Mouse (Mus musculus): ENCODE measurements around the gene Vmn2r39. TPM values are rescaled to one million over a fixed set of nuclear protein-coding genes. Genes with fewer than 3 reads are reported as not detected.
"Not testable (repeated sequence)": the region's sequence is repeated elsewhere in the genome, so short reads cannot be mapped to it uniquely, and the experiment has no call there.

Gene Vmn2r39
- not detected in 2 replicates for polyA plus RNA-seq (2015; fragmentation: Nextera tagmentation; extraction: Ambion mirVana)

- H3K27ac ChIP-seq; ATAC-seq (ENCODE audit: low FRiP score); H3K36me3 ChIP-seq; H3K4me1 ChIP-seq (replicated peaks); H3K4me2 ChIP-seq; H3K9ac ChIP-seq; H3K4me3 ChIP-seq; H3K27me3 ChIP-seq; H3K9me3 ChIP-seq: not testable (repeated sequence)
Observed at GRCm38 (mm10) chr7:9030698-9031097, at the start of gene Vmn2r39. Gene Vmn2r39, minus strand, starts transcription at chr7:9030798.

GRCm38 (mm10) chr7:9065353-9065752 is 34.8 kb upstream of the Vmn2r39 start:
- not testable (repeated sequence) for H3K9me3 ChIP-seq; H3K36me3 ChIP-seq; H3K27me3 ChIP-seq; H3K27ac ChIP-seq; H3K4me3 ChIP-seq; H3K4me2 ChIP-seq; ATAC-seq (ENCODE audit: low FRiP score); H3K9ac ChIP-seq; H3K4me1 ChIP-seq (replicated peaks)
- WGBS: 80% methylated on average over 4 of the region's 4 CpGs

Other genes starting within 250 kb of the Vmn2r39 start
- gene Vmn2r40, start 99.4 kb downstream of the Vmn2r39 start, polyA plus RNA-seq (2015; fragmentation: Nextera tagmentation; extraction: Ambion mirVana): not detected in 2 replicates
- gene Vmn2r38, start 67.1 kb upstream of the Vmn2r39 start, polyA plus RNA-seq (2015; fragmentation: Nextera tagmentation; extraction: Ambion mirVana): not detected in 2 replicates
- not detected in 2 replicates for gene Vmn2r37, start 192.9 kb upstream of the Vmn2r39 start, polyA plus RNA-seq (2015; fragmentation: Nextera tagmentation; extraction: Ambion mirVana)